Mouse (Mus musculus) right cerebral cortex, adult 18-20 months (tissue): ENCODE data around the gene Ubap2l.
A peak's percentile ranks its signal among the peaks of the same experiment; 100 is the strongest.

Experiments
- DNase-seq: peaks from one replicate; pipeline ENCODE4 v3.0.0; 2022; ENCODE audit warnings: mixed read lengths

Ubap2l gene

GRCm38 (mm10) chr3:90052351-90053241, at the start of gene Ubap2l:
TSS of gene Ubap2l (minus strand) at chr3:90052628.
- DNase-seq, result peak; percentile 95

- DNase-seq, result no peak
Observed at GRCm38 (mm10) chr3:90101673-90102072, 49.2 kb upstream of the Ubap2l start.

- no peak for DNase-seq
Observed at GRCm38 (mm10) chr3:90101010-90101409, 48.6 kb upstream of the Ubap2l start.

GRCm38 (mm10) chr3:90097928-90098327, 45.5 kb upstream of the Ubap2l start:
- peak; percentile 43 for DNase-seq

GRCm38 (mm10) chr3:90094453-90094852, 42.0 kb upstream of the Ubap2l start:
- no peak for DNase-seq

GRCm38 (mm10) chr3:90090892-90091291, 38.5 kb upstream of the Ubap2l start:
- DNase-seq, result no peak

GRCm38 (mm10) chr3:90088617-90089016, 36.2 kb upstream of the Ubap2l start:
- DNase-seq, result no peak

- no peak for DNase-seq
Observed at GRCm38 (mm10) chr3:90086068-90086467, 33.6 kb upstream of the Ubap2l start.

- no peak for DNase-seq
Observed at GRCm38 (mm10) chr3:90085281-90085680, 32.9 kb upstream of the Ubap2l start.

- no peak for DNase-seq
Observed at GRCm38 (mm10) chr3:90084790-90085189, 32.4 kb upstream of the Ubap2l start.

- peak; percentile 74 for DNase-seq
Observed at GRCm38 (mm10) chr3:90083698-90084324, 31.4 kb upstream of the Ubap2l start.

GRCm38 (mm10) chr3:90083034-90083433, 30.6 kb upstream of the Ubap2l start:
- DNase-seq, result no peak

- no peak for DNase-seq
Observed at GRCm38 (mm10) chr3:90081365-90082240, 29.2 kb upstream of the Ubap2l start.

- DNase-seq, result no peak
Observed at GRCm38 (mm10) chr3:90080498-90080863, 28.1 kb upstream of the Ubap2l start.

- DNase-seq, result peak; percentile 63
Observed at GRCm38 (mm10) chr3:90079763-90080497, 27.5 kb upstream of the Ubap2l start.

GRCm38 (mm10) chr3:90079133-90079762, 26.8 kb upstream of the Ubap2l start:
- DNase-seq, result peak; percentile 95

GRCm38 (mm10) chr3:90078224-90078623, 25.8 kb upstream of the Ubap2l start:
- DNase-seq, result no peak

- peak; percentile 73 for DNase-seq
Observed at GRCm38 (mm10) chr3:90076921-90077716, 24.7 kb upstream of the Ubap2l start.

- no peak for DNase-seq
Observed at GRCm38 (mm10) chr3:90072294-90072693, 19.9 kb upstream of the Ubap2l start, which contains the start of gene Tpm3. TSS of gene Tpm3 (plus strand) at chr3:90072649.

- DNase-seq, result no peak
Observed at GRCm38 (mm10) chr3:90069688-90070087, 17.3 kb upstream of the Ubap2l start.

- no peak for DNase-seq
Observed at GRCm38 (mm10) chr3:90067851-90068250, 15.4 kb upstream of the Ubap2l start.
